Mouse (Mus musculus): ENCODE results near the gene Atp2b1.

- TF ChIP-seq POLR2A (IDR thresholded peaks at IDR 0.05; ENCODE audit: insufficient read depth, low read depth, low read length) (no peak), CTCF (IDR thresholded peaks at IDR 0.05) (no peak), EP300 (IDR thresholded peaks at IDR 0.05; ENCODE audit: insufficient read depth, low read depth, low read length) (no peak)
These were observed 148.3 kb downstream of the Atp2b1 start for GRCm38 (mm10) chr10:99062546-99062945.
